Mouse (Mus musculus) cerebellum, adult 2 months (tissue): ENCODE measurements around the gene Cdk5r1. TPM values are rescaled to one million over a fixed set of nuclear protein-coding genes. Genes with fewer than 3 reads are reported as not detected.
"Not testable (repeated sequence)": the region's sequence is repeated elsewhere in the genome, so short reads cannot be mapped to it uniquely, and the experiment has no call there.

Source experiments
- DNase-seq, 2 experiments: peaks; one replicate each; pipeline ENCODE4 v3.0.0; 2021
- H3K27ac ChIP-seq: fragments of 200-500 bp; 2 replicates; pipeline ENCODE4 v1.5.1; 2012; ENCODE audit warnings: low read length, control low read depth, inconsistent platforms; ENCODE audit not compliant: insufficient read depth
- H3K27me3 ChIP-seq: fragments of 200-500 bp; 2 replicates; pipeline ENCODE4 v1.6.1; 2012; ENCODE audit warnings: inconsistent platforms, mild to moderate bottlenecking, low read length, moderate library complexity; ENCODE audit not compliant: control insufficient read depth, insufficient read depth
- H3K4me1 ChIP-seq: fragments of 200-500 bp; 2 replicates; pipeline ENCODE4 v1.6.1; 2011; ENCODE audit warnings: low read length; ENCODE audit not compliant: control insufficient read depth, insufficient read depth
- H3K4me3 ChIP-seq: fragments of 200-500 bp; replicated peaks from 2 replicates; pipeline ENCODE3; 2011; ENCODE audit warnings: mild to moderate bottlenecking, low read depth, low read length, control low read depth; ENCODE audit not compliant: insufficient read depth
- CTCF ChIP-seq: fragments of 200-500 bp; IDR thresholded peaks from 2 replicates; pipeline ENCODE4 v1.5.1; 2011; ENCODE audit warnings: low read depth, mild to moderate bottlenecking, control low read depth, low read length, moderate library complexity, borderline replicate concordance; ENCODE audit not compliant: insufficient read depth
- POLR2A ChIP-seq: fragments of 200-500 bp; IDR thresholded peaks from 2 replicates; pipeline ENCODE4 v1.6.1; 2011; ENCODE audit warnings: low read length, control low read depth, borderline replicate concordance; ENCODE audit not compliant: insufficient read depth
- WGBS: fragments of 180-500 bp; shearing (Covaris S2); methylation state at CpG from one replicate; pipeline ENCODE4 v1.1.7; 2018; 5-methylcytosine and 5-hydroxymethylcytosine counted together
- polyA plus RNA-seq: library from polyadenylated mRNA; depleted of rRNA; stranded (reverse); fragments of >200 nt; gene quantifications from 2 replicates; pipeline ENCODE4 v1.2.3, GENCODE M21; 2012

Cdk5r1 gene
- polyA plus RNA-seq, 1 experiment, result 86.7 TPM

DNA sequence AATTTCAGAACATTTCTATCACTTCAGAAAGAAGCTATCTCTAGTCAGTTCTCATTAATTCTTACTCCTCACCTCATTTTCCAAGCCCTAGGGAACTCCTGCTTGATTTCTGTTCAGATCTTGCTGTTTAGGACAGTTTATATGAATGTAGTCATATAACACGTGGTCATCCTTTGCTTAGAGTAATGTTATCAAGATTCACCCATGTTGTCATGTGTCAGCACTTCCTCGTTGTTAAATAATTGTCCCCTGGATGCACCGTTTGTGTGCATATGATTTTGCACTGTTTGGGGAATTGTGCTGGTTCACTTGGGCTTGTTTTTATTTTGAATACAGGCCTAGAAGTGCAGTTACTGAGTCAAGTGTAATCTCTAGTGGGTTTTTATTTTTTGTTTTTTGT is 24.6 kb upstream of the Cdk5r1 start:
- WGBS, result 84% methylated on average over 3 of the region's 3 CpGs
- Histone ChIP-seq H3K4me1 (no peaks in the 10 kb centered on the region), H3K4me3 (no peak overlapping the region), H3K27ac (no peak overlapping the region), H3K27me3 (no peaks in the 10 kb centered on the region)
- TF ChIP-seq CTCF, result no peak
- TF ChIP-seq POLR2A, result no peak
- DNase-seq, result no peak

DNA sequence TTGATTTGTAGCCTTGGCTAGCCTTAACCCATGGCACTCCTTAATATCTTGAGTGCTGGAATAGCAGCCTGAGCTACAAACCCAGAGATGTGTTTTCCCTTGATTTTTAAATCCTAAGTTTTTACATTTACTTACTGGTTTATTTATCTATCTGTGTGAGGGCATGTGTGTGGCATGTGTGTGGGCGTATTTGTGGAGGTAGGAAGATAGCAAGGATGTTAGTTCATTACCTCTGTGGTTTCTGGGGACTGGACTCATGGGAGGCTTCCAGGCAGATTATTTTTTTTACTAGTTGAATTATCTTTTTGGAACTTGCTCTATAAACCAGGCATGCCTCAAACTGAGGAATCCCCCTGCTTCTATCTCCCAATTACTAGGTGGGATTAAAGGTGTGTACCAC is 23.6 kb upstream of the Cdk5r1 start:
- Histone ChIP-seq H3K4me3 (no peak overlapping the region), H3K27me3 (no peaks in the 10 kb centered on the region), H3K4me1 (no peaks in the 10 kb centered on the region), H3K27ac (no peak overlapping the region)
- no peak for TF ChIP-seq POLR2A
- TF ChIP-seq CTCF, result no peak
- DNase-seq, result no peak
- WGBS, result 92% methylated on average over 1 of the region's 1 CpGs

GRCm38 (mm10) chr11:80463605-80464130 is 13.2 kb upstream of the Cdk5r1 start:
- DNase-seq, H3K27ac ChIP-seq, H3K4me3 ChIP-seq, H3K4me1 ChIP-seq, H3K27me3 ChIP-seq: not testable (repeated sequence)
- WGBS, result 89% methylated on average over 4 of the region's 4 CpGs

GRCm38 (mm10) chr11:80471836-80472605 is 4.8 kb upstream of the Cdk5r1 start:
- WGBS, result 28% methylated on average over 16 of the region's 16 CpGs
- no peak overlapping the region for H3K4me3 ChIP-seq
- no peaks in the 10 kb centered on the region for H3K27me3 ChIP-seq
- TF ChIP-seq POLR2A, result no peak
- TF ChIP-seq CTCF, result no peak
- peak in 1 of 2 experiments; percentile 48 for DNase-seq
- peak overlapping the region; percentile 40 for H3K27ac ChIP-seq
- H3K4me1 ChIP-seq, result peaks cover 16% of the 10 kb centered on the region; the same call in 1 of the 2 replicates

- Histone ChIP-seq H3K4me1 (peaks cover 16% of the 10 kb centered on the region; the same call in 1 of the 2 replicates), H3K4me3 (no peak overlapping the region), H3K27me3 (no peaks in the 10 kb centered on the region), H3K27ac (peak overlapping the region; percentile 79)
- TF ChIP-seq CTCF, result peak; percentile 72
- TF ChIP-seq POLR2A, result no peak
- peak; percentile 74 to 84 for DNase-seq
- 0% methylated on average over 2 of the region's 2 CpGs for WGBS
These were observed 2.6 kb upstream of the Cdk5r1 start for GRCm38 (mm10) chr11:80474175-80474691.

DNA sequence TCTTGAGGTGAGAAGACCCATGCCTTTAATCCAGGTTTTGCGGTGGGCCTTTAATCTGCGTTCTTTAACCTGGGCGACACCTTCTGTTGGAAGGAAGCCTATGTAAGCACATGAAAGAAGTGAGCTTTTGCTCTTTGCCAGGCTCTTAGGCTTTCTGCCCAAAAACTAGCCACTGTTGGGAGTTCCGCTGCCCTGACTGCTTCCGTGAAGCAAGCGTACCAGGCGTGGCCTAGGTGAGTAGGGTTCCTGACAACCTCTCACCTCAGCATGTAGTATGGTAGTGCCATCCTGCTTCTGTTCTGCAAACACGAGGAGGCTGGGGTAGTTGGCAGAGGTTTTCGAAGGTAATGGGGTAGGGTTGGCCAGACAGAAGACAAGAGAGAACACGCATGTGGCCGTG is 2.0 kb upstream of the Cdk5r1 start:
- peak in 1 of 2 experiments; percentile 33 for DNase-seq
- no peaks in the 10 kb centered on the region for H3K27me3 ChIP-seq
- 88% methylated on average over 11 of the region's 11 CpGs for WGBS
- peaks cover 16% of the 10 kb centered on the region; the same call in 1 of the 2 replicates for H3K4me1 ChIP-seq
- H3K27ac ChIP-seq, result no peak overlapping the region
- TF ChIP-seq POLR2A (no peak), CTCF (no peak)
- H3K4me3 ChIP-seq, result no peak overlapping the region

DNA sequence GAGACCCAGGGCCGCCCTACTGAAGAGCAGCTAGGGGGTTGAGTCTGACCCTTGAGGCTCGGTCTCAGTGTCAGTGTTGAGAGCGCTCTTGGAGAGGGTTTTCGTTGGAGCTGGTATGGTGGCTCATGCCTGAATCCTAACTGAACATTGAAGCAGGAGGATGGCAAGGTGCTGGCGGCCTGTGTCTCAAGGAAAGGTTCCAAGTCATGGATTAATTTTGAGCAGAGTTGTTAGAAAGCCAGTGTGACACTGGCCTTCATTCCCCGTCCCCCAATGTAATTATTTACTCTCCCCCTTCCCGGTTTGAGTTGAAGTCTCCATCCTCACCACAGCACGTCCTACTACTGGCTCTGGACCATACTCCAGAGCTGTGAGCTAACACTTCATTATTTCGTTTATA is 1.3 kb upstream of the Cdk5r1 start:
- no peak for TF ChIP-seq POLR2A
- no peak for TF ChIP-seq CTCF
- H3K27me3 ChIP-seq, result no peaks in the 10 kb centered on the region
- peak in 1 of 2 experiments; percentile 27 for DNase-seq
- peaks cover 16% of the 10 kb centered on the region; the same call in 1 of the 2 replicates for H3K4me1 ChIP-seq
- no peak overlapping the region for H3K27ac ChIP-seq
- 85% methylated on average over 9 of the region's 9 CpGs for WGBS
- no peak overlapping the region for H3K4me3 ChIP-seq

GRCm38 (mm10) chr11:80477341-80478199 is 747 bp downstream of the Cdk5r1 start:
- Histone ChIP-seq H3K4me1 (peaks cover 17% of the 10 kb centered on the region), H3K27ac (peak overlapping the region; percentile 96), H3K4me3 (peak overlapping the region; percentile 92), H3K27me3 (no peaks in the 10 kb centered on the region)
- TF ChIP-seq CTCF (no peak), POLR2A (0 out of 2 replicates have a peak, but pooled peaks have one; percentile 7)
- DNase-seq, result peak; percentile 63 to 75
- 2% methylated on average over 55 of the region's 55 CpGs for WGBS
